Mouse (Mus musculus): Measurements from ENCODE around the gene Antxr1.

The Antxr1 gene

DNA sequence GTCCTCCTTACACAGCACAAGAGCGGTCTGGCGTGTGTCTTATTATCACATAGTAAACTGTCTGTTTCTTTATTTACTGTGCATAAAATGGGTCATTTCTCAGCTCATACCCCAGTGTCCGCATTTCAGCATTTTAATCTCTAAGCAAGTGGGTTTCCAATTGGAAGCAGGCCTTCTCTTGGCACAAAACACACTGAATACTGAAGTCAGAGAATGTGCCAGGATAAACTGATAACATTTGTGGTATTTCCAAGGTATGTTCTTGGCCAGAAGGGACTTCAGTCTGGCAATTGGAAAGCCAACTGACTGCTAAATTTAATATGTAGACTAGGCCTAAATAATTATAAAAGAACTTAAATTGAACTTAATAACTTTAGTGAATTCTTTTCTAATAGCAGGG lies 84.9 kb downstream of the Antxr1 start:
- in situ Hi-C loops (cut with MboI, MseI), result no loop called here

DNA sequence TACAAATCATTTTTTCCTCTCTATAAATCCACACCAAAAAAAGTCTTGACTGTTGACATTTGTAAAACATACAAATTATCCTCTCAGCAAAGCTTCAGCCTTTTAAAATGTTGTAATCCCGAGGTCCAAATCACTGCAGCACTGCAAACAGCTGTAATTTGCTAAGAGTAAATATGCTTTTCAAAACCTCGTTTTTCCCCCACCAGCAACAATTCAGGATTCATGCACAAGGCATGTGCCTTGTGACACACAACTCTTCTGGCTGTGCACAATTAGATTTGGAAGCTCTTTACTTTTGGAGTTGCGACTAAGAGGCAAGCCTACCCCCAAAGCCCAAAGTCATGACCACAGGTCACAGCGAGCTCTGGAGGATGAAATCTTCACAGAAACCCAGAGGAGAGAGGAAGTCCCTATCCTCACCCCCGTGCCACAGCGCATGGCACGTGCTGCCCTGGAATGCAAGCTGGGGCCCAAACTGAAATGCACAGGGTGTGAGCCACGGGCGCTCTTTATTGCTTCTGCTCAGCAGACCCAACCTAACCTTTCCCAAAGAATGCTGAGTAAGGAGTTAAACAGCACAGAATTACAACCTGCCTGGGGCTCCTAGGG lies 87.3 kb downstream of the Antxr1 start:
- in situ Hi-C loops (cut with MboI, MseI), result no loop called here

DNA sequence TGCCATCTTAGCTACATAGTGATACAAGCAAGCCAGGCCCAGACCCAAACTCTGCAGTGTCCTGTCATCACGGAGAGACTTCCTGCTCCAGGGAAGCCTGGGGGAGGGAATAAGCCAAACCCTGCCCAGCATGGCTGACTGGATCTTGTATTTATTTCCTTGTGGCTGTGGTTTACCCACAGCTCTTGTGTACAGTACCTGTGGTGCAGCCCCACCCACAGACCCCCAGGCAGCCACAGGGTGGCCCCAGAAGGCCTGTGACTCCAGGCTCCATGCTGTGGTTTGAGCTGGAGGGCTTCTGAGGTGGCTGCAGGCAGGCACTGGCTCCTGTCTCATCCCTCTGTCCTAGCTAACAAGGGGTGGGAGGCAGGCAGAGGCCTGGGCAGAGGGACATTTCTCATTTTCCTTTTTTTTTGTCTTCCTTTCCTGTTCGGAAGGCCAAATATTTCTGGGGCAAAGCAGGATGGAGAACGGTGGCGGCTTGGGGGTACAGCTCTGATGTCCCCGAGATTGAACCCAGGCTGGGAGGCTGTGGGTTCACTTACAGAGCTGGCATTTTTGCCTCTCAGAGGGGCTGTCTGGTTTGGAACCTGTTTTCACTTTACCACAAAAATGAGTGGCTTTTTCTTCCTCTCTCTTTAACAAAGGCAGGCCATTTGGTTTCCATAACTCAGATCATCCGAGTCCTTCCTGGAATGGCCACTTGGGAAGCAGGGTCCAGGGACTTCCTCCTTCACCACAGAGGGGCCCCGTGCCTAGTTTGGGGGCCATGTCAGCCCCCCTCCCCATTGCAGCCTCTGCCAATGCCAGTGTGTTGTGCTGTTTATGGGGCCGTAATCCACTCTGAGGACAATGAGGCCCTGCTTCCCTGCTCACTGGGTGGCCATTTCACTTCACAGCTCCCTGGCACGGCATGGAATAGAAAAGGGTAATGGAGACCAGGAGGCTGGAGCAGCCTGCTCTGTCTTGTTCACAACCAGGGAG lies 91.2 kb downstream of the Antxr1 start:
- in situ Hi-C loops (cut with MboI, MseI), result no loop called here

DNA sequence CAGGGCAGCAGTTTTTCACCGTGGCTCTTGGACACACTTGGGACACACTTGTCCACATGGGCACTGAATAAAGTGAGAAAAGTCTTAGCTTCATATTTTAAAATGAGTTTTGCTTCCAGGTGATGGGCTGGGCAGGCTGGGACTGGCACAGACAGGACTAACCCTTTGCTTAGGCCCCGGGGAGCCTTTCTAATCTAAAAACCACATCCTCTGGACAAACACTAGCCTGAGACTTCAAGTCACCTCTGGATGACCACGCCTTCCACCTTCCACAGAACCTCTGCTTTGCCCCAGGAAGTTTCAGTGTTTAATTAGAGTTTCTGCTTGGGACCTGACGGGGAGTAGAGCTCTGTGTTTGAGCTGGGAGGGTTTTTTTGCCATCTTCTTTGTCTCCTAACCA lies 98.4 kb downstream of the Antxr1 start:
- in situ Hi-C loops (cut with MboI, MseI), result no loop called here

DNA sequence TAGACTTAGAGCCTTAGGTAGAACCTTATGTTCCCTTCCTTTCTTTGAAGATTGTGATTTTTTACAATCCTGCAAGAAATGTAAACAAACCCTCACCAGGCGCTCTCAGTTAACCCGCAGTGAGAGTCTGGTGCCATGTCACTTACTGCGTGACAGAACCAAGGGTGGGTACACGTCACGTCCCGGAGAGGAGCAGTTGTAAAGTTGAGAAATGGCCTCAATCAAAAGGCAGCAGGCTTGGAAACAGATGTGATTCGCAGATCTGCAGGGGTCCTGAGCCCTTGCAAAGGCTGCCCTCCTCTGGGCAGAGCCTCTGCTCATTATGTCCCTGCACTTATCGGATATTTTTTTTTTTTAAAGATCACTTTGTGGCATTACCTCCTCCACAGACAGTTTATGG lies 99.6 kb downstream of the Antxr1 start:
- in situ Hi-C loops (cut with MboI, MseI), result no loop called here

DNA sequence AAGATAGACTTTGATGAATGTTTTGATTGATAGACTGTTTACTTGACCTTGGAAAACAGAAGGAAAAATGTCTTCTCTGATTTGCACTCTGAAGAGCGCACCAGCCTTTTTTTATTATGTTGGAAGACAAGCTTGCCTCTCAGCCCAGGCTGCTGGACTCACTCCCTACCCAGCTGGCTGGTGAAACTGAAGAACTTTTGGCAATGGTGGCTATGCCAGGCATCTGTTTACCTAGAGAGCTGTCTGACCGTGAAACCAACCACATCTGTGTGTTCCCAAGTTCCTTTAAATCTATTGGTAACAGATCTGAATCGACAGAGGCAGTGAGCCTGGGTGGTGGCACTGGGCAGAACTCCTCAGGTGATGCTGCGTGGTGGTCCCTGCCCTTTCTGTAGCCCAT lies 102.5 kb downstream of the Antxr1 start:
- in situ Hi-C loops (cut with MboI, MseI), result no loop called here

DNA sequence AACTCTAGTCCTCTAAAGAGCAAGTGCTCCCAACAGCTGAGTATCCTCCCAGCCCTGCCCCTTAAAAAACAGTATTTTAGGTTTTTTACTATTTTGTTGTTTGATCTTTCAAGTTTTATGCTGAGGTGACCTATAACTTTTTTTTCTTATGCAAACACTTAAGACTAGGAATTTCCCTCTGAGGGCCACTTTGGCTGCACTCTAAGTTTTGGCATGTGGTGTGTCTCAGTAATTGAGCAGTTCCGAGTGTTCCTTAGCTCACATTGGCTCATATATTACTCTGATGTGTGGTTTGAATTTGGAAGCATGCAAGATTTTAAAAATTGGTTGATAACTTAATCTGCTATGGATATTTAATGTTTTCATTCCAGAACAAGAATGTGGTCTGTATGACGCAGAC lies 105.6 kb downstream of the Antxr1 start:
- in situ Hi-C loops (cut with MboI, MseI), result no loop called here

DNA sequence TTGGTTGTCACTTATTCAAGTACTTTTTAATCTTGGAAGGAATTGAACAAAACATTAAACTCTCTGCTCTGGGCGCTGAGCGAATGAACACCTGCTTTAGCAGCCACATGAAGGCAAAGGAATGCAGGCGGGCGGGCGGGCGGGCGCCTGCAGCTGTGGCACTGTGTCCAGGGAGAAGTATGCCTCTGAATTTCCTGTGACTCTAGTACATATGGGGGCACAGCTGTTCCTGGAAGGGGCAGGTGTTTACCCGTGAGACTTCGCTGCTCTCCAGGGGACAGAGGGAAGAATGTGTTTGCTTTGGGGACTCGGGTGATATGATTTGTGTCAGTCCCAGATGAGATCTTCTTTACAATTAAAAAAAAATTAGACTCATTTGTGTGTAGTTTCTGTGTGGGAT lies 107.7 kb downstream of the Antxr1 start:
- in situ Hi-C loops (cut with MboI, MseI), result no loop called here

DNA sequence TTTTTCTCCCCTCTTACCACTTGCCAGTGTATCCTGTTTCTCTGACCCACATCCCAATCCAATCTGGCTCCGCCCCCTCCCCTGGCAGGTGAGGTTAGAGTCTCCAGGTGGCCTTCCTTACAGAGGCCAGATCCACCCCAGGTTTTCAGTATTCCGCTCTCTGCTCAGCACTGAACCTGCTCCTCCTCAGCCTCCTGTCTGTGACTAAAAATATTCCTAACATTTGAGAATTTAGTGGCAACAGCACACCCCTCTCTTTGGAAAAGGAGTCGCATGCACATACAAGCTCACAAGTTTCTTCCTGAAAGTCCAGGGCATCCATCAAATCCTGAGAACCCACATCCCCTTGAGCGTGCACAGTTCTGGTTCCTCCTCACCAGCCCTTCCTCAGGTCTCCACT lies 109.3 kb downstream of the Antxr1 start:
- in situ Hi-C loops (cut with MboI, MseI), result no loop called here

DNA sequence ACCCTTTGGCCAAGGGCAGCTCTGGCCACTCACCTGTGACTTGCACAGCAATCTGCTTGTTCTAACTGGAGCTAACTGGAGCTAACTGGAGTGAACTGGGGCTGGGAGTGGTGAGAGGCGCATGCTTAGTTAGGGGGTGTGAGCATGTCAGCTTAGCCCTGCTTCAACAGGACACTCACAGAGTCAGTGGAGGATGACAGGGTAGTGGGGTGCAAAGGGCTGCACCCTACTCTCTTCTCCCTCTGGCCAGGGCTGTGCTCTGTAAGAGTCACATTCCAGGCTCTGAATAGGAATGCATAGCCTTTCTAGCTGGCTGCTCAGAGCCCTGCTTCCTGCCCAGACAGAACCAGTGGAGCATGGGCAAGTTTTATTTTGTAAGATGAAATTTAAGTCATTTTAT lies 110.3 kb downstream of the Antxr1 start:
- in situ Hi-C loops (cut with MboI, MseI), result no loop called here

DNA sequence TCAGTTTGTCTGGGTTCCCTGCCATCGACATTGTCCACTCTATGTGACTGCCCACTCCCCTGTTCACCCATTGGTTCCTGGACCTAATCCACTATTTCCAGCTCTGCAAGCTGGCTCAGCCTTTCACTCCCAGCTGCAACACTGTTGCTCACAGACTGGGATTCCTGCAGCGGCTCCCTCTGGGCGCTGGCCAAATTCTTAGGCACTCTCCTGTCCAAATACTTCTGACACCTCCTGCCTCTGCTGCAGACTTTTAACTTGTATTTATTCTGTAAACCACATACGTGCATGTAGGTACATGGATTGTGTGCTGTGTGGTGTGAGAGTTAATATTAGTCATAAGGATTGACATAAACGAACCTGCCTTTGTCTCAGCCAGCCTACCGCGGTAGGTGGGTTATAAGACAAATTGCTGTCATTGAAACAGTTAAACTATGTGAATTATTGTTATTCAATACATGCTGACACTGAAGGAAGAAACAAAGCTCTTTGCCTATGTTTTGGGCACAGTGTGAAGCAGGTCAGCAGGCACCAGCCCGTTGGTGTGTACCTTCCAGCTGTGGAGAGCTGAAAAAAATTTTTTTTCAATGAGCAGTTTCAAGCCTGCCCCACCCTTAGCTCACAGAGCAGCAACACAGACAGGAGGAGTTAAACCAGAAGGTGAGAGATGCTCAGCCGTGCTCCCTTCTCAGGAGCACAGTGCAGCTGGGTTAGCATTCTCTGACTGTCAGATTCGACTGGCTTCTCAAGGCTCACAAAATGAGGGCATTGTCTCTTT lies 112.6 kb downstream of the Antxr1 start:
- in situ Hi-C loops (cut with MboI, MseI), result loop anchor here (5.0 kb wide), 1 partner anchor 56 kb away; no protein-coding TSS in a partner anchor

DNA sequence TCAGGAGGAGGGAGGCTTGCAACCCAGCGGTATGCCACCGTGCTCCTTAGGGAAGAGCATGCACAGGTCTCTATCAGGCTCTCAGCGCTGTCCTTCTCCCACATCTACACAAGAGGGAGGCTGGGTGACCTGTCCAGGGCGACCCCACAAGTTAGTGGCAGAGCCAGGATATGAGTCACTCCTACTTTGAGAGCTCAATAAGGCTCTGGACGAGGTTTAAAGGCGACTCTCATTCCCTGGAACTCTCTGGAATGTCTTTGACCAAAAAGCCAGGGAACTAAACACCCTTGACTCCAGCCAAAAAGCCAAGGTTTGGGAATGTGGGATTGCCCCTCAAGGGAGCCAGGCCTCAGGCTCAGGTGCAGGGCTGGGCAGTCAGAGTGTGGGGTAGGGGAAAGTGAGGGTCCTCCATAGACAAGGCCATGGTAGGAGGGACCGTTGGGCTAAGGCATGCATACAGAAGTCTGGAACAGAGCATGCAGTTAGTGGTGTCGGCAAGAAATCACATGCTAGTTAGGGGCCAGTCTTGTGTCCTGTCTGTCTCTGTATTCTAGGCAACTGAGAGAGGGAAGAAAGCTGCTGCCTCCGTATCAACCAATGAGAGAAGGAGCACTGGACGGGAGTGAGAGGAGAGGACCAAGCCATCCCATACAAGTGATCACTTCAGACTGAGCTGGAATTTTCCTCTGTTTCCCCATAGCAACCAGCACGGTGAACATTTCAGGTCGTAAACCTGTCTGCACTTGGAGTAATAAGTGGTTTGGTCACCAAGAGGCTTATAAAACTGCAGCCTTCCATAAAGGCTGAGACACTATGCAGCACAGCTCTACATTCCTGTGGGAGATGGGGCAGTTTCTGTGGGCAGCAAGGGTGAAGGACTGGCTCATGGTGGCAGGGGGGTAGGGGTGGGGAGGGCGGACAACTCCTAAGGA lies 116.3 kb downstream of the Antxr1 start:
- in situ Hi-C loops (cut with MboI, MseI), result no loop called here

DNA sequence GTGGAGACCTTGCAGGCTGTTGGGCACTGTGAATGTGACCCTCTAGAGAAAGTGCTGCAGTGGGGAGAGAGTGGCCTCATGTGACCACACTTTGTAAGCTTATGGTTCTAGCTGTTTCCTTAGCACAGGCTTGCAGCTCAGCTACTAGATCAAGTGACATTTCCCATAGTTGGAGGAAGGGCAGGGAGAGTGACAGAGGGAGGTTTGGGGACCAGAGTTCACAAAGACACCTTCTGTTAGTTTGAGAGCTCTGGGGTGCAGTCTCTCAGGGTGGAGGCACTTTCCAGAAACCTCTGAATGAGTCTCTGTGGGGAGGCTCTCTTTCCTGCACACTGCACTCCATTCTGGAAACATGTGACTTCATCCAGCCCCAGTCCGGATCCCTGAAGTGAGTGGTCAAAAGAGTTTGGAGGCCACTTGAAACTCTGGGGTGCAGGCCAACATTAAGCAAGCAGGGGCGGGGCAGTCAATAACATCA lies 119.5 kb downstream of the Antxr1 start:
- in situ Hi-C loops (cut with MboI, MseI), result no loop called here

DNA sequence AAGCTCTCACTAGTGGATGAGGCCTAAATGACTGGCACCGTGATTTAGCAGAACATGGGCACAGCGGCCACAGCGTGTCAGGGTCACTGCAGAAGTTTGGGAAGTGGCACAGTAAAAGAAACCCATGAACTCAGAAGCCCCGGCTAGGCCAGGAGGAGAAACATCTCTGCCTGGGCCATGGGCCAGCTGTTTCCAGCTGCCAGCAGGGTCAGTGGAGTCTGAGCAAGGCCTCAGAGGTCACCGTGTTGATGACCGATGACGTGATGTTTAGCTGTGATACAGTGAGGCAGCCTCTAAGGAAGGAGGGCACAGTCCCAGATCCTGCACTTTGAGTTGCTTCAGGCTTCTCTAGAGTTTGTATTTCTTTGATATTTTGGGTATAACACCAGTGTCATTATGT lies 122.4 kb downstream of the Antxr1 start:
- in situ Hi-C loops (cut with MboI, MseI), result loop anchor here (5.0 kb wide), 1 partner anchor 101 kb away; no protein-coding TSS in a partner anchor

DNA sequence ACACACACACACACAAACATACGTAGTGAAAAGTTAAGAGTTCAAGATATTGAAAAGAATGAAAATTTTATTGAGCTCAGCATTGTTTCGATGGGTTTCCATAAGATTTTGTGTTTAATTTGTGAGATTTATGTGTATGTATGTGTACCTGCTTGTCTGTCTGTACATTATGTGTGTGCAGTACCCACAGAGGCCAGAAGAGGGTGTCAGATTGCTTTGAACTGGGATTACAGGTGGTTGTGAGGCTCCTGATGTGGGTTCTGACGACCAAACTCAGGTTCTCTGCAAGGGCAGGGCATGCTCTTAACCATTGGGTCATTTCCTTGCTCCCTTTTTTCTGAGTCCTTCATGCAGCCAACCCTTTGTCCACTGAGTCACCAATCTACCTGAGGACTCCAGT lies 124.1 kb downstream of the Antxr1 start:
- in situ Hi-C loops (cut with MboI, MseI), result loop anchor here (5.0 kb wide), 1 partner anchor 99 kb away; no protein-coding TSS in a partner anchor

DNA sequence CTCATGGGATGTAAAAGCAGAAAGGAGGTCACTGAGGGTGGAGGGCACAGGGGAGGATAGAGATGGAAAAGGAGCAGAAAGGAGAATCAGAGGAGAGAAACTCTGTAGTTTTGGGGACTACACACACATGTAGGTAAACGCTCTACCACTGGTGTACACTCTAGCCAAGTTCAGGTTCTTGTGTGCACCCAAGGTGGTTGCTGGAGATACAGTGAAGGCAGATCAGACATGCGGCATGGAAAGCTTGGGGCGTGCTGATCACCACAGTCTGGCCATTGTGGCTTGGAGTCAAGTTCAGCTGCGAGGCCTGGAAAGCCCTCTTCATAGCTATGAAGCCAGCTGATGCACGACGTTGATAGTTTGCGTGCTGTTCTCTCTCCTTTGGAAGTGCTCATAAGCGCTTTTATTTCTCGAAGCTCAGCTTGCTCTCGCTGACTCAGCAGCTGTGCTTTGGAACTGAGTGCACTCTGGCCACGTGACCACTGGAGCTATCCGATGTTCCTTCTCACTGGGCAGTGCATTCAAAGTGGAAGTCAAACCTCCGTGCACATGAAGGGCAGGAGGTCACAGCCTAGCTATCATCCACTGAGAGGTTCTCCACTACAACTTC lies 128.1 kb downstream of the Antxr1 start:
- in situ Hi-C loops (cut with MboI, MseI), result no loop called here

DNA sequence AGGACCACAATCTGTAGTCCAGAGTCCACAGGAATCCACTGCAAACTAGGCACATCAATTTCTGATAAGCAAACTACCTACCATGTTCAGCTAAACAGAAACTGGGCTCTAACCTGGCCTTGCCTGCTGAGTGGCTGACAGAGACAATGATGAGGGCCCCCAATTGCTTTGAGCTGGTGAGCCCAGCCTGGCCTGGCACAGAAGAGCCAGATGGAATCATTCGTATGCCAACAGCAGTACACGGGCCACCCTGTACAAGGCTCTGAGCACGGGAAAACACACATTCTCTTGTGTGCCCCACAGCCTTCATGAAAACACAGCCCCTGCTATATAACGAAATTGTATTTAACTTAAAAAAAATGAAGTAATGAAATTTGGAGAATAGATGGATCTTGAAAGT lies 128.8 kb downstream of the Antxr1 start:
- in situ Hi-C loops (cut with MboI, MseI), result no loop called here

DNA sequence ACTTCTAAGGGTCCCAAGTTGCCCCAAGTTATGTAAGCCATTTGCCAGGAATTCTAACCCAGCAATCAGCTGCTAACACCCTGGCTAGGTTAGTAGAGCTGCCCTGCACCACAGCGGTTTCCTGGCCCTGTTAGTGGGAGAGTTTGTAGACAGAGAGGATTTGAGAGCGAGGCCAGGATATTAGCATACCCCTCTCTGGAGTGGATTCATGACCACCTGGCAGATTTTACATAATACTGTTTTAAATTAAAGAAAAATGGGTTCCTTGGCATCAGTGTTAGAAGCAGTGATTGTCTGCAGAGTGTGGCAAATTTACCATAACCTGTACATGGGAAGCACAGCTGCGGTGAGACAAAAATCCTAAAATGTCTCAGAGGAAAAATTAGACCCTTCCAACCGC lies 132.2 kb downstream of the Antxr1 start:
- in situ Hi-C loops (cut with MboI, MseI), result no loop called here

DNA sequence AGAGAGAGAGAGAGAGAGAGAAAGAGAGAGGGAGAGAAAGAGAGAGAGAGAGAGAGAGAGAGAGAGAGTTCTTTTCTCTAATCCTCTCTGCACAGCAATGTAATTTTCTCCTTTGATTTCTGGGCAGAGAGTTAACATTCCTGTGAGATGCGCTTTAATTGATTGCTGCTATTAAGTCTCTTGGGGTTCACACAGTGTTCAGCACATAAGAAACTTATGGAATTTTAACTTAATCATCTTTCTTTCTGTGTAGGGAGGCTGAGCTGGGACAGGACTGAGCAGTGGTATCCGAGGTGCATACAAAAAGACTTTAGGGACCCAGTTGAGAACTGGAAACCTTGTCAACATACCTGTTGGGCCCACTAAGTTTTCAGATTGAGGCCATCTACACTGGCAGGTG lies 132.6 kb downstream of the Antxr1 start:
- in situ Hi-C loops (cut with MboI, MseI), result no loop called here

DNA sequence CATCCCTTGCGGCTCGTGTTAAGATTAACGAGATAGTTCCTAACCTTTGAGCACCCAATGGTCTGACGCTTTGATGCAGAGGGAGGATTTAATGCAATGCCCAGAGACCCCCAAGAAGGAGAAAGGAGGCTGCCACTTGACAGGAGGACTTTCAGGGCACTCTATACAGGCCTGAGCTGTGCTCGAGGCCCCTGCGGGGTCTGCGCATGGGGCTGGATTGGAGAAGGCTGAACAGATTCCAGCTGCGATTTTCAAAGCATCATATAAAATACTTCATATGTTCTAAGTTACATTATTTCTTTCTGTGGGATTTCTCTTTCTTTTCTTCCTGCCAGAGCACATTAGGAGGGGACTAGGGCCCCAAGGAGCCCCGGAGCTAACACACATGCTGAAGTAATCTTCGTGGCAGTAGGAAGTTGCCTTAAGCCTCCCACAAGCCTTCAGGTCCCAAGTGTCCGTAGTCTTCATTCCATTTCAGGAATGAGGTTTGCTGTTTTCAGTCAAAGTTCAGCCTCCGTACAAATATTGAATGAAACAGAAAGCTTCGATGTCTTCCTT lies 133.5 kb downstream of the Antxr1 start:
- in situ Hi-C loops (cut with MboI, MseI), result no loop called here
